Mouse (Mus musculus) C2C12 (cell line): ENCODE results near the gene Styxl1.

Experiments
- CTCF ChIP-seq: IDR thresholded peaks from one replicate; pipeline ENCODE4 v1.5.1; 2011; ENCODE audit not compliant: control insufficient read depth, insufficient read depth, insufficient read length
- MAX ChIP-seq: IDR thresholded peaks from one replicate; pipeline ENCODE4 v1.6.1; 2011; ENCODE audit warnings: mild to moderate bottlenecking, control low read depth
- USF1 ChIP-seq: IDR thresholded peaks from one replicate; pipeline ENCODE4 v1.6.1; 2011; ENCODE audit warnings: low read depth, mild to moderate bottlenecking, control low read depth, moderate library complexity

DNA sequence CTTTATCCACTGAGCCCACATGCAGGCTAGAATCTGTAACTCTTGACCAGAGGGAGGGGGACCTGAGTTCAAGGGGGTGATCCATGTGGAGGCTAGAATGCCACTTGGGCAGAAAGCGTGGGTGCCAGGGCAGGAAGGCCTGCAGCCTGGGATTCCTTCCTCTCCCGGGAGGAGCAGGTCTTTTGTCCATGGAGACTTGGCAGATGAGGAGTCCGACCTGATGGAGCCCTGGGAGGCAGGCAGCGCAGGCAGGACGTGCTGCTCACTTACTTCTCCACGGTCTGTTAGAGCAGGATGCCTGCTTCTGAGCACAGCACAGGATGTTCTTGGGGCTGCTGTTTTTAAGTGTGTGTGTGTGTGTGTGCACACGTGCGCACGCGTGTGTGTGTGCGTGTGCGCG lies 71.1 kb downstream of the Styxl1 start:
- no peak for TF ChIP-seq CTCF
- no peak for TF ChIP-seq USF1
- TF ChIP-seq MAX, result no peak
